Mouse (Mus musculus) olfactory bulb, adult 2 months (tissue): Measurements from ENCODE around the gene Mettl26. TPM values are rescaled to one million over a fixed set of nuclear protein-coding genes. Genes with fewer than 3 reads are reported as not detected.
A peak's percentile ranks its signal among the peaks of the same experiment; 100 is the strongest.

Experiments used
- H3K27ac ChIP-seq: fragments of 200-500 bp; 2 replicates; pipeline ENCODE4 v1.5.1; 2012; ENCODE audit warnings: low read depth, low read length; ENCODE audit not compliant: insufficient read depth
- H3K4me1 ChIP-seq: fragments of 200-500 bp; 2 replicates; pipeline ENCODE4 v1.6.1; 2012; ENCODE audit warnings: low read length; ENCODE audit not compliant: control insufficient read depth, insufficient read depth
- H3K4me3 ChIP-seq: fragments of 200-500 bp; 2 replicates; pipeline ENCODE4 v1.5.1; 2012; ENCODE audit warnings: mild to moderate bottlenecking, low read depth, low read length, moderate library complexity; ENCODE audit not compliant: insufficient read depth
- CTCF ChIP-seq: fragments of 200-500 bp; IDR thresholded peaks from 2 replicates; pipeline ENCODE4 v1.5.1; 2012; ENCODE audit warnings: low read depth, mild to moderate bottlenecking, low read length, moderate library complexity; ENCODE audit not compliant: insufficient read depth
- POLR2A ChIP-seq: fragments of 200-500 bp; IDR thresholded peaks from 2 replicates; pipeline ENCODE4 v1.6.1; 2012; ENCODE audit warnings: mild to moderate bottlenecking, low read depth, low read length, moderate library complexity; ENCODE audit not compliant: insufficient read depth
- WGBS: fragments of 180-500 bp; shearing (Covaris S2); methylation state at CpG from one replicate; pipeline ENCODE4 v1.1.7; 2018; 5-methylcytosine and 5-hydroxymethylcytosine counted together
- polyA plus RNA-seq: library from polyadenylated mRNA; stranded (reverse); fragments of >200 nt; gene quantifications from 2 replicates; pipeline ENCODE4 v1.2.4, GENCODE M21; 2012; ENCODE audit warnings: low replicate concordance; ENCODE audit not compliant: missing spikeins, insufficient read depth, insufficient read length

The Mettl26 gene
- polyA plus RNA-seq, 1 experiment: not detected

GRCm38 (mm10) chr17:25835816-25836215, 39.1 kb upstream of the Mettl26 start:
- 89% methylated on average over 16 of the region's 16 CpGs for WGBS
- no peak for TF ChIP-seq POLR2A
- TF ChIP-seq CTCF: no peak
- Histone ChIP-seq H3K4me1 (peaks cover 60% of the 10 kb centered on the region), H3K27ac (peak overlapping the region; percentile 74; the same call in 1 of the 2 replicates), H3K4me3 (peak overlapping the region; percentile 58)

DNA sequence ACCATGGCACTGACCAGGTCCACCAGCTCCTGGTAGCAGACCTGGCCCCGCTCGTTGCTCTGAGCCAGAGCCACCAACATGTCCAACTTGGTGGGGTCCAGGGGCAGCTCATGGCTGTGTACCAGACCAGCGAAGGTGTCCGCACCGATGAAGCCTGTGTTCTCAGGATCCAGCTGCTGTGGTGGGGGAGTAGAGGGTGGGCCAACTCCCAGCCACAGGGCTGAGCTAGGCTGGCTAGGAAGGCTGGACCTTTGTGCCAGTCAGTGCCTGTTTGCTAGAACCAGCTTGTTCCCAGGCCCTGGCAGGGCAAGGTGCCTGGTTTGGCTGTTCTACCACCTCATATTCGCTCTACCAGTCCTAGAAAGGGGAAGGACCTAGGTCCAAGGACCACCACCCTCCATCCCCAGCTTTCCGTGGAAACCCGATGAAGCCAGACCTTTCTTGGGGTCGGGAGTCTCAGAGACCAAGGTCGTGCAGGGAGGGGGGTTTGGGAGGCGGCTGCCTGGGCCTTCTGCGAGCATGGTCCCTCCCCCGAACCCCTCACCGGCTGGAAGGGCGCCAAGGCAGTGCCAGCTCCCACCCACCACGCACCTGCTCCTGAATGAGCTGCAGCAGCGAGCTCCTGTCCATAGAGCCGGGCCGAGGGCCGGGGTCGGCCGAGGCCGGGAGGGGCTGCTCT, 38.3 kb upstream of the Mettl26 start:
- Histone ChIP-seq H3K4me1 (peaks cover 53% of the 10 kb centered on the region), H3K27ac (peak overlapping the region; percentile 74), H3K4me3 (peak overlapping the region; percentile 58)
- WGBS: 8% methylated on average over 23 of the region's 23 CpGs
- TF ChIP-seq POLR2A (no peak), CTCF (no peak)

DNA sequence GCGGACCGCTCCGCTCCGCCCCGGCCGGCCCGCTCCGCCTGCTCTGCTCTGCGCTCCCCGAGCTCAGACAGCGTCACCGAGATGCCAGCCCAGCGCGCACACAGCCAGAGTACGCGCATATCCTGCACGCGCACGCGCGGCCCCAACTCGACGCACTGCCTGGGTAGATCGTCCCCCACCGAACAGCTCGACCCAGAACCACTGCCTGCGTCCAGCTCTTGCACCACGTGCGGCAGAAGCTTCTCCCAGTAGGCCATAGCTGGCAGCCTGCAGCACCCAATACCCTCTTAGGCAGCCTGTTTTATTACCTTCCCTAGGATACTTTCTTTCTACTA, 37.8 kb upstream of the Mettl26 start, which contains the start of gene Rhbdl1:
TSS of gene Rhbdl1 (minus strand) at position 220 of the 335 bp plus-strand sequence.
- WGBS: 2% methylated on average over 29 of the region's 29 CpGs
- Histone ChIP-seq H3K27ac (peak within 1 kb of the TSS; percentile 74), H3K4me3 (peak within 1 kb of the TSS; percentile 58), H3K4me1 (peaks cover 48% of the 10 kb centered on the region)
- TF ChIP-seq CTCF (no peak), POLR2A (peak; percentile 57)

GRCm38 (mm10) chr17:25837533-25837932, 37.3 kb upstream of the Mettl26 start:
- H3K4me1 ChIP-seq: peaks cover 51% of the 10 kb centered on the region
- H3K4me3 ChIP-seq: no peak overlapping the region
- WGBS: 33% methylated on average over 3 of the region's 3 CpGs
- H3K27ac ChIP-seq: peak overlapping the region; percentile 74
- TF ChIP-seq POLR2A: no peak

DNA sequence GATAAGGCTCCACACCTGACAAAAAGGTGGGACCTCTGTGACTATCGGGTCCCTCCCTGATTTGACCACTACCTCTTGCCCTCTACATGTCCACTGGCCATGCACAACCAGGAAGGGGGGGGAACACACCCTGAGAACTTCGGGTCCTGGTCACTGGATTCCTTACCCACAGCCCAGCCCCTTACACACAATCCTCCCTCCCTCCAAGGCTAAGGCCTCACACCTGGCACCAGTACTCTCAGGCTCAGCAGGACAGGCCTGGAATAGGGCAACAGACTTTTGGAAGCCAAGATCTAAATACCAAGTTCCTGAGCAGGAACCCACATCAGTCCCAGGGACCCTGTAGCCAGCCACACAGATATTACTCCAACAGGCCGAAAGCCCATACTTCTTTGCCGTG, 36.0 kb upstream of the Mettl26 start:
- peaks cover 52% of the 10 kb centered on the region for H3K4me1 ChIP-seq
- WGBS: 86% methylated on average over 4 of the region's 4 CpGs

GRCm38 (mm10) chr17:25839455-25840235, 35.2 kb upstream of the Mettl26 start:
- WGBS: 80% methylated on average over 14 of the region's 14 CpGs
- H3K27ac ChIP-seq: no peak overlapping the region
- no peak overlapping the region for H3K4me3 ChIP-seq
- no peak for TF ChIP-seq CTCF
- TF ChIP-seq POLR2A: no peak
- H3K4me1 ChIP-seq: peaks cover 45% of the 10 kb centered on the region

More for the DNA sequence above, 36.0 kb upstream of the Mettl26 start:
- no peak overlapping the region for H3K4me3 ChIP-seq
- TF ChIP-seq POLR2A (no peak), CTCF (no peak)
- H3K27ac ChIP-seq: no peak overlapping the region

GRCm38 (mm10) chr17:25840519-25840918, 34.4 kb upstream of the Mettl26 start:
- TF ChIP-seq CTCF (no peak), POLR2A (no peak)
- no peak overlapping the region for H3K27ac ChIP-seq
- WGBS: 98% methylated on average over 6 of the region's 6 CpGs
- peaks cover 43% of the 10 kb centered on the region for H3K4me1 ChIP-seq
- H3K4me3 ChIP-seq: no peak overlapping the region

DNA sequence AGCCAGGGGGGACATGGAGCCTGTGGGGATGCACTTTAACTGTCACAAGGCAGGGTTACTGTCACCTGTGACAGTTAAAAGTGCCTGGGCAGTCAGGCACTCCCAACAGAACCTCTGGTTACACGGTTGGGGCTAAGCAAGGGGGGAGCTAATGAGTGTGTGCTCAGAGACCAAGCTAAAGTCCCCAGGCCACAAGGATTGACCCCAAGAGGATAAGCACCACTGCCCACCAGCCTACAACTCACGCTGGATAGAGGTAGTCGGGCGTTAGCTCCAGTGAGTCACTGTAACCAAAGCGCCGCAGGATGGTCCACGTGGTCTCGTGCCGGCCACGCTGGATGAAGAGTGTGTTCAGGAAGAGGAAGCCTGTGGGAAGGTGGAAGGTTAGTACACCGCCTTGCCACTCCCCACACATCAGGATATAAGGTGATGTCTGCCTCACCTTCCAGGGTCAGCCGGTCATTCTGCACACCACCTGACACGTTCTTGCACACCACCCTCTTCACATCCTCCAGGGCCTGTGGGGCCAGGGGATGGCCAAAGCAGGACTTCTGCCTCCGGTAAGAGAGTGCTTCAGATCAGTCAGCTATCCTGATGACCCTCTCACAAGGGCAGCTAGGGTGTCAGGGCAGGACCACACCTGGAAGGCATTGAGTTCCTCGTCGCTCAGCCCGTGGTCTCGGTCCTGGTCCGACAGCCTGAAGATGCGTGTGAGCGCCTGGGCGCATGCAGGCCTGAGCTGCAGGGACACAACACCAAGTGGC, 33.6 kb upstream of the Mettl26 start, which contains the start of gene Gm20683:
TSS of gene Gm20683 (minus strand) at position 647 of the 764 bp plus-strand sequence.
- TF ChIP-seq CTCF (no peak), POLR2A (no peak)
- peaks cover 35% of the 10 kb centered on the region for H3K4me1 ChIP-seq
- H3K27ac ChIP-seq: no peak within 1 kb of the TSS
- no peak within 1 kb of the TSS for H3K4me3 ChIP-seq
- 95% methylated on average over 22 of the region's 22 CpGs for whole genome bisulfite sequencing
